Mouse (Mus musculus): Measurements from ENCODE around the gene 4930535I16Rik. TPM values are rescaled to one million over a fixed set of nuclear protein-coding genes. Genes with fewer than 3 reads are reported as not detected.
"Not testable (repeated sequence)": the region's sequence is repeated elsewhere in the genome, so short reads cannot be mapped to it uniquely, and the experiment has no call there.

The 4930535I16Rik gene
- polyA plus RNA-seq (2015; fragmentation: Nextera tagmentation; extraction: Ambion mirVana) = not detected in 2 replicates

DNA sequence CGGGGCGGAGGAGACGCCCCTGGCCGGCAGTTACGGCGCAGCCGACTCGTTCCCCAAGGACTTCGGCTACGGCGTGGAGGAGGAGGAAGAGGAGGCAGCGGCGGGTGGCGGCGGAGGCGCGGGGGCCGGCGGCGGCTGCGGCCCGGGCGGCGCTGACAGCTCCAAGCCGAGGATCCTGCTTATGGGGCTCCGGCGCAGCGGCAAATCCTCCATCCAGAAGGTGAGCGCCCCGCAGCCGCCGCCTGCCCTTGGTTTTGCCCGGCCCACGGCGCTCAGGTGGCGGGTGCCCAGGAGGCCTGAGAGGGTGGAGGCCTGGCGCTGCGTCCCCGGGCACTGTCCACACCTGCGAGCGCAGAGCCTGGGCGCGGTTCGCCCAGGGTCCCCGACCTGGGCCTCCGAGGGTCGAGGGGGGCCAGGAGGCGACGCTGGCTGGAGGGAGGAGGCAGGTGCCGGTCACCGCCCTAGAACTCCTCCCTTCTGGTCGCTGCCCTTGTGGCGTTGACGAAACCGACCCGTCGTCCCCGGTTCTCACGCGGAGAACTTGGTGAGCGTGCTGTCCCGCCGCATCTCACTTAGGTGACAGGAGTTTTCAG lies at the start of gene 4930535I16Rik:
Gene 4930535I16Rik (minus strand): TSS at position 475 of the 593 bp plus-strand sequence.
- peak within 1 kb of the TSS; percentile 88 for H3K4me2 ChIP-seq
- peaks cover 20% of the 10 kb centered on the region for H3K4me1 ChIP-seq
- peaks cover 39% of the 10 kb centered on the region for H3K36me3 ChIP-seq
- H3K9ac ChIP-seq = peak within 1 kb of the TSS; percentile 87
- peak within 1 kb of the TSS; percentile 99 for H3K4me3 ChIP-seq (replicated peaks)
- ATAC-seq (replicated peaks; ENCODE audit: low FRiP score) = peak; percentile 77
- WGBS = under 1% methylated on average over 61 of the region's 63 CpGs
- no peaks in the 10 kb centered on the region for H3K9me3 ChIP-seq (replicated peaks)
- peak within 1 kb of the TSS; percentile 91 for H3K27ac ChIP-seq
- no peaks in the 10 kb centered on the region for H3K27me3 ChIP-seq

DNA sequence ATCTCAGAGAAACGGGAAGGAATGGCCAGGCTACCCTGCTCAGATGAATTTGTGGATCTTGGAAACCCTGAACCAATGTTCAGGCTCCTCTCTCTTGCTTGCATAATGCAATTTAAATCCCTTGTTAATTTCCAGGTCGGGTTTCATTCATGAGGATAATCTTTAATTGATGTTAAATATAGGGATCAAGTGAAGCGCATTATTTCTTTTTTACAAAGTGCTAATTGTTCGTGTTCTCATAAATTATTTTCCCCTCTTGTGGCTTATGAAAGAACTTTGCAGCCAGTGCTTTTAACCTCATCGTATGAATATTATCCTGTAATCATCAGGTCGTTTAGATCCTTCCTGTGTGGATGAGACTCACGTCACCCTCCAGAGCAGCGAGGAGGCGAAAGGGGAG lies 44.9 kb upstream of the 4930535I16Rik start:
- Histone ChIP-seq H3K36me3 (no peaks in the 10 kb centered on the region), H3K4me1 (0 out of 2 replicates have a peak, but pooled peaks cover 8% of the 10 kb centered on the region), H3K9me3 (replicated peaks) (no peaks in the 10 kb centered on the region), H3K27ac (no peak overlapping the region), H3K9ac (no peak overlapping the region), H3K4me3 (replicated peaks) (no peak overlapping the region), H3K4me2 (no peak overlapping the region), H3K27me3 (peaks cover 41% of the 10 kb centered on the region)
- WGBS = 62% methylated on average over 9 of the region's 9 CpGs
- ATAC-seq (replicated peaks; ENCODE audit: low FRiP score) = no peak

- no peak overlapping the region for H3K9ac ChIP-seq
- WGBS = 59% methylated on average over 4 of the region's 4 CpGs
- no peak overlapping the region for H3K27ac ChIP-seq
- H3K4me1 ChIP-seq = peaks cover 21% of the 10 kb centered on the region
- H3K36me3 ChIP-seq = no peaks in the 10 kb centered on the region
- no peaks in the 10 kb centered on the region for H3K9me3 ChIP-seq (replicated peaks)
- peaks cover 44% of the 10 kb centered on the region for H3K27me3 ChIP-seq
- ATAC-seq (replicated peaks; ENCODE audit: low FRiP score) = no peak
- H3K4me2 ChIP-seq = no peak overlapping the region
- no peak overlapping the region for H3K4me3 ChIP-seq (replicated peaks)
Measured at GRCm38 (mm10) chr4:123960955-123961354, 43.1 kb upstream of the 4930535I16Rik start.

GRCm38 (mm10) chr4:123957891-123958290 lies 40.1 kb upstream of the 4930535I16Rik start:
- H3K36me3 ChIP-seq = no peaks in the 10 kb centered on the region
- no peaks in the 10 kb centered on the region for H3K9me3 ChIP-seq (replicated peaks)
- ATAC-seq (replicated peaks; ENCODE audit: low FRiP score) = no peak
- H3K4me2 ChIP-seq = no peak overlapping the region
- H3K4me1 ChIP-seq = peaks cover 21% of the 10 kb centered on the region
- H3K4me3 ChIP-seq (replicated peaks) = no peak overlapping the region
- H3K9ac ChIP-seq = no peak overlapping the region
- peaks cover 57% of the 10 kb centered on the region for H3K27me3 ChIP-seq
- no peak overlapping the region for H3K27ac ChIP-seq
- 71% methylated on average over 4 of the region's 4 CpGs for WGBS

DNA sequence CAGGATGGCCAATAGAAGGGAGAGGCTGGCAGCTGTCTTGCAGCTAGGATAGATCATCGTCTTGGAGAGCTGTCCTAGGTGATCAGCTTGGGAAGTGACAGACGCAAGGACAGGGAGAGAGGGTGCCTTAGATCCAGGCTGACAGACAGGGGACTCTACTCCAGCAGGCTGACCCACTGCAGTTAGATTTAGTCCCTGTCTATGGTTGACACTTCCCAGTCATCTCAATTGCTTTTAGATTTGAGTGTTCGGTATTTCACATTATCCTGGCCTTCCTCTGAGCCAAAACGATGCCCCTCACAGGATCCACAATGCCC lies 39.6 kb upstream of the 4930535I16Rik start:
- Histone ChIP-seq H3K4me3 (replicated peaks) (no peak overlapping the region), H3K27ac (no peak overlapping the region), H3K27me3 (peaks cover 61% of the 10 kb centered on the region), H3K9me3 (replicated peaks) (no peaks in the 10 kb centered on the region), H3K4me1 (peaks cover 21% of the 10 kb centered on the region), H3K36me3 (no peaks in the 10 kb centered on the region), H3K4me2 (peak overlapping the region; percentile 54; the same call in 1 of the 2 replicates), H3K9ac (no peak overlapping the region)
- 59% methylated on average over 4 of the region's 4 CpGs for WGBS
- 0 out of 2 replicates have a peak, but pooled peaks have one; percentile 23 for ATAC-seq (replicated peaks; ENCODE audit: low FRiP score)

- Histone ChIP-seq H3K9ac (no peak overlapping the region), H3K4me2 (peak overlapping the region; percentile 54), H3K27ac (0 out of 2 replicates have a peak overlapping the region, but pooled peaks have one; percentile 18), H3K9me3 (replicated peaks) (no peaks in the 10 kb centered on the region), H3K27me3 (peaks cover 65% of the 10 kb centered on the region), H3K4me3 (replicated peaks) (peak overlapping the region; percentile 23), H3K36me3 (no peaks in the 10 kb centered on the region), H3K4me1 (peaks cover 21% of the 10 kb centered on the region)
- 4% methylated on average over 31 of the region's 31 CpGs for WGBS
- peak; percentile 65 for ATAC-seq (replicated peaks; ENCODE audit: low FRiP score)
Measured at GRCm38 (mm10) chr4:123956703-123957491, 39.1 kb upstream of the 4930535I16Rik start.

- no peaks in the 10 kb centered on the region for H3K36me3 ChIP-seq
- no peak overlapping the region for H3K9ac ChIP-seq
- ATAC-seq (replicated peaks; ENCODE audit: low FRiP score) = no peak
- no peak overlapping the region for H3K27ac ChIP-seq
- no peaks in the 10 kb centered on the region for H3K9me3 ChIP-seq (replicated peaks)
- H3K4me2 ChIP-seq = no peak overlapping the region
- H3K4me1 ChIP-seq = peaks cover 9% of the 10 kb centered on the region
- WGBS = 60% methylated on average over 7 of the region's 8 CpGs
- H3K4me3 ChIP-seq (replicated peaks) = no peak overlapping the region
- H3K27me3 ChIP-seq = peaks cover 62% of the 10 kb centered on the region
Measured at GRCm38 (mm10) chr4:123952059-123952458, 34.2 kb upstream of the 4930535I16Rik start.

DNA sequence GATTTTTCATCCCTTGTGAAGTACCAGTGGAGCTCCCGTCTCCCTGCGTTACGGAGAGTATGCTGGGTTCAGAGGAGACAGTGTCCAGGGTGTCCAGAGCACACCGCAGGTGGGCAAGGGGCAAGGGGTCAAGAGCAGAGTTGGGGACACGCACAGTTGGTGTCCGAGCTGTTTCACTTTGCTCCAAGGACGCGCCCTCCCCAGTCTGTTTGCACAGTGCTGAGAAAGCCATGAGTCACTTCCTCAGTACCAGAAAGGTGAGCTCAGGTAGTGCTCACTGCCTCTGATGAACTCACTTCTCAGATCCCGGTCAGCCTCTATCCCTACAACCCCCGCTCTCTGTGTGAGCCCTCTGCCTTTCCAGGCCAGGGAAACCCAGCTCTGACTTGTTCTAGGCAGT lies 31.8 kb upstream of the 4930535I16Rik start:
- no peak overlapping the region for H3K4me3 ChIP-seq (replicated peaks)
- no peaks in the 10 kb centered on the region for H3K36me3 ChIP-seq
- no peaks in the 10 kb centered on the region for H3K9me3 ChIP-seq (replicated peaks)
- no peak overlapping the region for H3K27ac ChIP-seq
- 68% methylated on average over 10 of the region's 10 CpGs for WGBS
- H3K9ac ChIP-seq = no peak overlapping the region
- H3K4me2 ChIP-seq = no peak overlapping the region
- peaks cover 48% of the 10 kb centered on the region for H3K27me3 ChIP-seq
- no peaks in the 10 kb centered on the region for H3K4me1 ChIP-seq
- ATAC-seq (replicated peaks; ENCODE audit: low FRiP score) = 0 out of 2 replicates have a peak, but pooled peaks have one; percentile 33

DNA sequence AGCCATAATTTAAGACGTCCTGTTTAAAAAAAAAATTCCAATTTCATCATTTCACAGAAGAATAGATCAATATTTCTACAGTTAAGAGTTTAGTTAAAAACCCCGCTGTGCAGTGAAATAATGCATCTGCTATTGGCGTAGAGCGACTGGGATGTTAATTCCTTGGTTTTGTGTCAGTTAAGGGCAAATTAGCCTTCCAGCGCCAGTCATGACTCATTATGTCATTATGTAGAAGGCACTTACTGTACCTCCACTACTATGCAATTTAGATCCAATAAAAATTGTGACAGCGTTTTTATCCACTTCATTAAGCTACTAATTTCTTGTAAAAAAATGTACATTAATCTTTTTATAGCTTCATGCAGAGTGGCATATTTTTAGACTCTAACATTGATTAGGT lies 31.1 kb upstream of the 4930535I16Rik start:
- no peaks in the 10 kb centered on the region for H3K36me3 ChIP-seq
- H3K27ac ChIP-seq = no peak overlapping the region
- H3K4me1 ChIP-seq = no peaks in the 10 kb centered on the region
- no peaks in the 10 kb centered on the region for H3K9me3 ChIP-seq (replicated peaks)
- peaks cover 40% of the 10 kb centered on the region for H3K27me3 ChIP-seq
- 79% methylated on average over 6 of the region's 6 CpGs for WGBS
- no peak overlapping the region for H3K4me3 ChIP-seq (replicated peaks)
- no peak for ATAC-seq (replicated peaks; ENCODE audit: low FRiP score)
- no peak overlapping the region for H3K4me2 ChIP-seq
- no peak overlapping the region for H3K9ac ChIP-seq

GRCm38 (mm10) chr4:123947149-123947548 lies 29.3 kb upstream of the 4930535I16Rik start:
- Histone ChIP-seq H3K4me3 (replicated peaks) (no peak overlapping the region), H3K36me3 (no peaks in the 10 kb centered on the region), H3K27me3 (peaks cover 24% of the 10 kb centered on the region), H3K27ac (no peak overlapping the region), H3K9ac (no peak overlapping the region), H3K4me1 (no peaks in the 10 kb centered on the region), H3K9me3 (replicated peaks) (no peaks in the 10 kb centered on the region), H3K4me2 (no peak overlapping the region)
- no peak for ATAC-seq (replicated peaks; ENCODE audit: low FRiP score)
- WGBS = 52% methylated on average over 5 of the region's 5 CpGs

- Histone ChIP-seq H3K4me1 (no peaks in the 10 kb centered on the region), H3K4me2 (no peak overlapping the region), H3K9me3 (replicated peaks) (no peaks in the 10 kb centered on the region), H3K9ac (no peak overlapping the region), H3K27me3 (peaks cover 21% of the 10 kb centered on the region; the same call in 1 of the 2 replicates), H3K27ac (no peak overlapping the region), H3K4me3 (replicated peaks) (no peak overlapping the region), H3K36me3 (no peaks in the 10 kb centered on the region)
- 85% methylated on average over 4 of the region's 4 CpGs for WGBS
- no peak for ATAC-seq (replicated peaks; ENCODE audit: low FRiP score)
Measured at GRCm38 (mm10) chr4:123946701-123947100, 28.9 kb upstream of the 4930535I16Rik start.

GRCm38 (mm10) chr4:123940878-123941277 lies 23.1 kb upstream of the 4930535I16Rik start:
- H3K9ac ChIP-seq; H3K4me1 ChIP-seq; H3K27ac ChIP-seq; H3K4me3 ChIP-seq (replicated peaks); H3K4me2 ChIP-seq; H3K9me3 ChIP-seq (replicated peaks); H3K27me3 ChIP-seq; ATAC-seq (replicated peaks; ENCODE audit: low FRiP score): not testable (repeated sequence)
- H3K36me3 ChIP-seq = peaks cover 18% of the 10 kb centered on the region
- WGBS = 59% methylated on average over 7 of the region's 7 CpGs

Data from kidney, embryonic 15.5 days (tissue).